Mouse (Mus musculus) thymus, postnatal 4 days (tissue): ENCODE data around the gene Gtf2a2.

Source experiments
- DNase-seq: peaks from one replicate; pipeline ENCODE4 v3.0.0; 2021

The Gtf2a2 gene

DNA sequence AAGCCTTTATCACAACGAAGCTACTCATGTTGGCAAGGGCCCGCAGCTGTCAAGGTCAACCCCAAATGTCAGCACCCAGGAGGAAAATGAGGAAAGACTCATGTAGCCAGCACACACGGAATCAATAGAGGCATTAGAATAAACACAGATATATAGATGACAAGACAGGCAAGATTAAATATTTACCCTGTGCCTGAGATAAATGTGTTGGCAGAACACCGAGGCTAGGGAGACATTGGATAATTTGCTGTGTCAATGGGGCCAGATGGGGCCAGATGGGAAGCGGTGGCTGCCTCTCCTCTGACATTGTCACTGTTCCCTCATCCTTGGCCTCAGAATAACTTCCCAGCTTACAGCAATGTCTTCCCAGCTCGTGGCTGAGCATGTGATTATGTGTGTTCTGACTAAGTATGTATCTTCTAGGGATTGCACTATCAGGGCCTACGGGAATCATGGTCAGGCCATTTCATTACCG lies 57.6 kb downstream of the Gtf2a2 start:
- no peak for DNase-seq

DNA sequence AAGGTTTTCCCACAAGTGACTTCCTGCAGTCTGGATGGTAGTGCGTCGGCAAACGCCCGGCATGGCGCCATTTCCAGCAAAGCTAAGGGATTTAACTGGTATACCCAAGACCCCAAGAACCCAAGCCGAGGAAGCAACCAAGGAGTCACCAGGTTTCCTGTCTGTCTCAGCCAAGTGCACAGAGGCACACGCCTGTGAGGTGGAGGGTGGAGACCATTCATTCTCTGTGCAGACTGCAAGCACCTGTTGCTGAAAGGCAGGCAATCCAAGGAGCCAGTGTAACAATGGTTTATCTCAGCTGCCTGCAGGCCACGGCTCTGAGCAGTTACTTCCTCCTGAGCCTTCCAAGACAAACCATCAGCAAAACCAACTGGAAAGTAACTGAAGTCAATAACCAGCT lies 60.0 kb downstream of the Gtf2a2 start:
- peak; percentile 61 for DNase-seq
